Mouse (Mus musculus): ENCODE measurements around the gene Olfr1441.

Gene Olfr1441

DNA sequence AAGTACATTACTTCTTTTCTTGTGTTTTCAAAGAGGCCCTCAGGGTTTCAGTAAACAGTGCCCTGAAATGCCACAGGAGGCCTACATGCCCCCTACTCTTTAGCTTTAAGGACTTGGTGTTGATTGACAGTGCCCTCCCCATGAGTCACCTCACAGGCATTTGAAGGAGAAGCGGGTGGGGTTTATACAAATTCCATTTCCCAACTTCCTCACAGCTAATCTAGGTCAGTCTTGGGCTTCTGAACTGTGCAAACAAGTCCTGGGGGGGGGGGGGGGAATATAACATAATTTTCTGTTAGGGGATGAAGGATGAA, 46.4 kb downstream of the Olfr1441 start:
- no peak for DNase-seq

DNA sequence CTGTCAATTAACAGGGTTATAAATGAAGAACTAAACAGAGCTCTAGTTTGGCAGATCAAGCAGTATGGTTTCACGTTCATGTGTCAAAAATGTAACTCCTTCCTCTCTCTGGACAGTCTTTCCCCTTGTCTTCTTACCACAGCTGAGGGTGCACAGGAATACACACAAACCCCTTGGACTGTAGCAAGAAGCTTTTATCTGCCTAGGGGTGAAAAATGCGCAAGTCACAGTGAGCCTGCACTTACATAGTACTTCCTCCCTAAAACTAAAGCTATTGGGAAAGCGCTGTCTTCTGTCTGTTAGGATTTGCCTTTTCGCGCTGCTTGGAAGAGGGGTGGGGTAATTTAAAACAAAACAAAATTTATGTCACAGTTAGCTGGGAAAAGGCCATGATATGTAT, 46.9 kb downstream of the Olfr1441 start:
- no peak for DNase-seq

DNA sequence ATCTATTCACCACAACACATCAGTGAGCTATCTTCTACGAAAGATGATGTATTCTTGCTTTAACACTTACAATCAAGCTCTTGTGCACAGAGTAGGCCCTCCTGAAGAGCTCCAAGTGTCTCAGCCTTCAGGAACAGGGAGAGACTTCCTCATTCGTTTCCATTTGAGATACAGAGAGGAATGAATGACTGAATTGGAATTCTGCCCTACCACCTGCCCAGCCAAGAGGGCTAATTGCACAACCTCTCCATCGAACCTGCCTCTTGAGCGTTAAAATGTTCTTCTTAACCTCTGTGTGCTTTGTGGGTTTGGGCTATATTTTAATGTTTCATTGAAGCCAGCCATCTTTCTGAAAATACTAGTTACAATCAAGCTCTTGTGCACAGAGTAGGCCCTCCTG, 47.4 kb downstream of the Olfr1441 start:
- DNase-seq = no peak

DNA sequence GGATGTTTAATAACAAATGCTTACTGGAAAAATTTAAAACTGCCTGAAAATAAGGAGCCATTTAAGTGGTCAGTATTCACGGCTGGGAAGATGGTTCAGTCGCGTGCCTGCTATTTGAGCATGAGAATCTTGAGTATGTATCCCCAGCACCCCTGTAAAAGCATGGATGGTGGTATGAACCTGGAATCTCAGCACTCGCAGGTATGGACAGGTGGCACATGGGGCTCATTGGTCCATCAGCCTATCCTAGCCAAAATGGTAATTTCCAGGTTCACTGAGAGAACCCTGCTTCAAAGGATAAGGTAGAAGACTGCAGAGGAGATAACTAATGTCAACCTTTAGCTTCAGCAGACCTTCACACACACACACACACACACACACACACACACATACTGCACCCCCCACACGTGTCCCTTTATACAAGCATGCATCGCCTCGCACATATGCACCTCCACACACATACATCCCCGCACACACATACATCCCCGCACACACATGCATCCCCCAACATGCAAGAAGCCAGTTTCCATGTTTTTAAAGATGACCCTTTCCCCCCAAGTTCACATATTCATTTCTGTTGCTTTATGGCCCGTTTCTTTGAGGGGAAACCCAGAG, 48.4 kb downstream of the Olfr1441 start:
- no peak for DNase-seq

DNA sequence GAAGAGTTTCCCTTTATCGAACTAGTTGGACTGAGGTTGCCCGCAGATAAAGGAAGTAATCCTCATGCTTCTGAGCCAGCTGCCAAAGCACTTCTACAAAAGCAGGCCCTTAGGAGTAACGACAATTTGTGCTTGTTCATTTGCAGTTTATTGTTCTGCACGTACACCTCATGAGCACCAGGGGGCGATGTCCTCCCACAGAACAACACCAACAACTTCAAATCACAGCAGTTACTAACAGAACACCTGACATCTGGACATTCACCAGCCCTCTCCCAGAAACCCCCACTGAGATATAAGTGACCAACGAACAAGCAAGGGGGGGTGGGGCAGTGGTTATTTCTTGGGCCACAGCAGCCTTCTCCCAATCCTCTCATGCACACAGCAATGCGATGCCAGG, 49.0 kb downstream of the Olfr1441 start:
- DNase-seq = peak; percentile 67

DNA sequence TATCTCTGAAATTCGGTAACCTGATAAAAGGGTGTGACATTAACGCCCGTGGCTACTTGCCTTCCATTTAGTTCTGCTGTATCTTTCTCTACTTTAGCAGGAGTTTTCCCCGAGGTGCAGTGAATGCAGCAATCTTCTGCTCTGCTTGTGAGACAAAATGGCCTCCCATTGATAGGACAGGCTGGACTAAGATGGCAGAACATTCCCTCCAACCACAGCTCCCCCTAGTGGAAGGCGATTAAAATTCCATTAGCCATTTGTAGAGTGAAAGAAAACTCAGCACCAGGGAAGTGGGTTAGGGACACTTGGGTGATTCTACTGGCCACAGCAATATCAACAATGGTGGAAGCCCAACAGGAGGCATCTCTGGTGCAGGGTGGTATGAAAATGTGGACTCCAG, 50.2 kb downstream of the Olfr1441 start:
- DNase-seq = no peak

DNA sequence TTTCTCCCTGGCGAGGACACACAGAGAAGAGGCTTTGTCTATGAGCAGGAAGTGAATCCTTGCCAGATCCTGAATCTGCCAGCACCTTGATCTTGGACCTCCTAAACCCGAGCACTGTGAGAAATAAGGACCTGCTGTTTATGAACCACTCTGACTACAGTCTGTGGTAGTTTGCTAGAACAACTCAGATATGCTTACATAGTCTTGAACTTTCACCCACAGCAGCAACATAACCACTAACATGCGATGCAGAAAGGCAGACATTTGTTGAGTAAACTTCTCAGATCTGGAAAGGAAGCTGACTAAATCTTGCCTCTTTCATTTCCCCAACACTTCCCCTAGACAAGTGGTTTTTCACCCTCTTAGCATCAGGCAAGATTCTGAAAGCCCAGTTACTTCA, 54.6 kb downstream of the Olfr1441 start:
- no peak for DNase-seq

DNA sequence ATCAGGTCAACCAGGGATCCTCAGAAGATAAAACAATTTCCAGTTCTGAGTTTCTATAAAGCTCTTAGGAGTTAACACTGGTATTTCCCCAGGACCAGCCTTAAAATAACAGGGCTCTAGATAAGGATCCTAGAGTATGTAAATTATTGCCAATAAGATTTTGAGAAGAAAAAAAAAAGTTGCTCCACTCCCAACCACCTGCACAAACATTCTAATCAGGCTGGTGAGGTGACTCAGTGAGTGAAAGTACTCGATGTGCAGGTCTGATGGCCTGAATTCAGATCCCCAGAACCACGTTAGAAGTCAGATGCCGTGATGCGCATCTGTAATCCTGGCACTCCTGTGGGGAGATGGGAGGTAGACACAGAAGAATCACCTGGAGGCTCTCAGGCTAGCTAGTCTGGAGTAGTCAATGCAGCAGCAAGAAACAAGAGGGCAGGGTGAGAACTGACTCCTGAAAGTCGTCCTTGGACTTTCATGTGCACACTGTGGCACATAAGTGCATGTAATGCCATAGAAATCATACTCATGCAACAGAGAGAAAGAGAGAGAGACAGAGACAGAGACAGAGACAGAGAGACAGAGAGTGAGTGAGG, 55.2 kb downstream of the Olfr1441 start:
- no peak for DNase-seq

All from kidney, adult 11 months (tissue).